Mouse (Mus musculus) stomach, postnatal 0 days (tissue): ENCODE measurements around the gene Lrrc63. TPM values are rescaled to one million over a fixed set of nuclear protein-coding genes. Genes with fewer than 3 reads are reported as not detected.
A peak's percentile ranks its signal among the peaks of the same experiment; 100 is the strongest.

Experiments
- ATAC-seq: fragments of 200-750 bp; cut with Nextera tagmentation; 2 replicates; pipeline ENCODE4 v1.8.0; 2017; ENCODE audit not compliant: low FRiP score, low TSS enrichment
- DNase-seq: peaks from one replicate; pipeline ENCODE4 v3.0.0-alpha.2; 2016; ENCODE audit warnings: low spot score
- H3K27ac ChIP-seq: fragments of 300-500 bp; sonication (generic); replicated peaks from 2 replicates; pipeline ENCODE4 v1.5.1; 2014; ENCODE audit warnings: mild to moderate bottlenecking, control low read depth
- H3K27me3 ChIP-seq: fragments of 300-500 bp; sonication (generic); 2 replicates; pipeline ENCODE4 v1.6.1; 2014; ENCODE audit warnings: low read length; ENCODE audit not compliant: control insufficient read depth, insufficient read depth
- H3K36me3 ChIP-seq: fragments of 300-500 bp; sonication (generic); 2 replicates; pipeline ENCODE4 v1.6.1; 2014; ENCODE audit warnings: low read length, mixed read lengths; ENCODE audit not compliant: control insufficient read depth, insufficient read depth
- H3K4me1 ChIP-seq: fragments of 300-500 bp; sonication (generic); replicated peaks from 2 replicates; pipeline ENCODE4 v1.6.1; 2014; ENCODE audit warnings: antibody characterized with exemption; ENCODE audit not compliant: control insufficient read depth, insufficient read depth
- H3K4me2 ChIP-seq: fragments of 300-500 bp; sonication (generic); replicated peaks from 2 replicates; pipeline ENCODE4 v1.6.1; 2014; ENCODE audit warnings: low read depth, mild to moderate bottlenecking, control low read depth, moderate library complexity
- H3K4me3 ChIP-seq: fragments of 300-500 bp; sonication (generic); 2 replicates; pipeline ENCODE4 v1.5.1; 2014; ENCODE audit warnings: low read depth, low read length, control low read depth
- H3K9ac ChIP-seq: fragments of 300-500 bp; sonication (generic); 2 replicates; pipeline ENCODE4 v1.6.1; 2014; ENCODE audit warnings: mild to moderate bottlenecking, low read length, control low read depth, mixed read lengths
- H3K9me3 ChIP-seq: fragments of 300-500 bp; sonication (generic); 2 replicates; pipeline ENCODE4 v1.6.1; 2016; ENCODE audit warnings: low read length; ENCODE audit not compliant: control insufficient read depth
- CTCF ChIP-seq: IDR thresholded peaks from 2 replicates; pipeline ENCODE4 v1.5.1; 2016; ENCODE audit warnings: antibody characterized with exemption, low read depth, mild to moderate bottlenecking, moderate library complexity
- EP300 ChIP-seq: optimal IDR thresholded peaks from 2 replicates; pipeline ENCODE3; 2016; ENCODE audit warnings: antibody characterized with exemption
- WGBS: fragments of 180-500 bp; shearing (Covaris S2); extraction: QIAGEN DNeasy Blood & Tissue Kit; methylation state at CpG from one replicate; pipeline ENCODE4 v1.1.7; 2014; 5-methylcytosine and 5-hydroxymethylcytosine counted together
- polyA plus RNA-seq: library from polyadenylated mRNA; unstranded; fragments of >200 nt; fragmentation: Nextera tagmentation; extraction: Ambion mirVana; gene quantifications from 2 replicates; pipeline ENCODE4 v1.2.1, GENCODE M21; 2015

The Lrrc63 gene
- polyA plus RNA-seq, 1 experiment from 2014 or later = not detected

GRCm38 (mm10) chr14:75176425-75177045 is 45.9 kb upstream of the Lrrc63 start:
- Histone ChIP-seq H3K36me3 (no peaks in the 10 kb centered on the region), H3K9ac (no peak overlapping the region), H3K4me2 (no peak overlapping the region), H3K27ac (0 out of 2 replicates have a peak overlapping the region, but pooled peaks have one; percentile 20), H3K27me3 (no peaks in the 10 kb centered on the region), H3K4me3 (no peak overlapping the region), H3K4me1 (0 out of 2 replicates have a peak, but pooled peaks cover 2% of the 10 kb centered on the region), H3K9me3 (no peaks in the 10 kb centered on the region)
- ATAC-seq (peak; percentile 64; the same call in 1 of the 2 replicates), DNase-seq (no peak)
- WGBS = 34% methylated on average over 4 of the region's 4 CpGs
- TF ChIP-seq CTCF (no peak), EP300 (no peak)

- WGBS = 67% methylated on average over 7 of the region's 7 CpGs
- H3K27me3 ChIP-seq = no peaks in the 10 kb centered on the region
- H3K9me3 ChIP-seq = no peaks in the 10 kb centered on the region
- no peak for TF ChIP-seq CTCF
- TF ChIP-seq EP300 = no peak
- no peak overlapping the region for H3K4me3 ChIP-seq
- no peak for ATAC-seq
- 0 out of 2 replicates have a peak, but pooled peaks cover 2% of the 10 kb centered on the region for H3K4me1 ChIP-seq
- H3K27ac ChIP-seq = 0 out of 2 replicates have a peak overlapping the region, but pooled peaks have one; percentile 2
- no peak overlapping the region for H3K9ac ChIP-seq
- H3K4me2 ChIP-seq = no peak overlapping the region
- H3K36me3 ChIP-seq = no peaks in the 10 kb centered on the region
- DNase-seq = no peak
Observed at GRCm38 (mm10) chr14:75175781-75176180, 45.1 kb upstream of the Lrrc63 start.

DNA sequence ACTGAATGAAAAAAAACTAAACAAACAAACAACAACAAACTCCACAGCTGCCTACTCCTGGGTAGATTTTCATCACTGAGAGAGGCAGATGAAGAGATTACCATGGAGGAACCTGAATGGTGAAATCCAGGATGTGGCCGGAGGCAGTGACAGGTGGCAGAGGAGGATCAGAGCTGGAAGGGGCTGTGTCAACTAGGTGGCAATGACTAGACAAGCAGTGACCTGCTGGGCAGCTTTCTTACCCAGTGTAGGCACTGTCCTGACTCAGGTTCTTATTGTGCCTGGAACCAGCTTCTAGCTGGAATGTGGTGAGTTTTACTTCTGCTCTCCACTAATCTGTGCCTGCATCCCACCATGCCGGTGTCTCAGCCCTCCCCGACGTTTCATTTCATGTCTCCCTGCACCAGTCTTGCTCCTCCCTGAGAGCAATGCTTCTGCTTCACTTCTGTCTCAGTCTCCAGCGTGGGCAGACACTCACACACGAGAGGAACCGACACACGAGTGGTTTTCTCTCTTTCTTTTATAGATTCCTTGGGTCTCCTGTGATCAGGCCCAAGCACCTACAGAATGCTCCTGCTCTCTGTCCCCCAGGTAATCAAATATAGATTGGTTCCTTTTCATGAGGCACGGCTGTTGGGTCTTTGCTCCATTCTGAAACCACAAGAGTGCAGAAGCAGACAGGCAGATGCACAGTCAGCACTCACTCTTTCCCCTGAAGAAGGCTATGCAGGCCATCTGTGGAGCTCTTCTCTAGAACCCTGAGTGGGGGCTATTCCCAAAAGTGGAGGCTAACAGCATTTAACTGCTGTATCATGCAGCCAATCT is 44.3 kb upstream of the Lrrc63 start:
- Histone ChIP-seq H3K4me2 (no peak overlapping the region), H3K27me3 (no peaks in the 10 kb centered on the region), H3K36me3 (no peaks in the 10 kb centered on the region), H3K9ac (no peak overlapping the region), H3K27ac (no peak overlapping the region), H3K9me3 (no peaks in the 10 kb centered on the region), H3K4me3 (no peak overlapping the region), H3K4me1 (0 out of 2 replicates have a peak, but pooled peaks cover 2% of the 10 kb centered on the region)
- TF ChIP-seq EP300 (no peak), CTCF (no peak)
- 82% methylated on average over 9 of the region's 9 CpGs for WGBS
- no peak for DNase-seq
- ATAC-seq = no peak

- Histone ChIP-seq H3K9me3 (no peaks in the 10 kb centered on the region), H3K27ac (no peak overlapping the region), H3K27me3 (no peaks in the 10 kb centered on the region), H3K4me1 (0 out of 2 replicates have a peak, but pooled peaks cover 2% of the 10 kb centered on the region), H3K9ac (no peak overlapping the region), H3K36me3 (no peaks in the 10 kb centered on the region), H3K4me3 (no peak overlapping the region), H3K4me2 (no peak overlapping the region)
- no peak for ATAC-seq
- WGBS = 74% methylated on average over 8 of the region's 8 CpGs
- TF ChIP-seq CTCF = no peak
- no peak for TF ChIP-seq EP300
- no peak for DNase-seq
Observed at GRCm38 (mm10) chr14:75174296-75174695, 43.6 kb upstream of the Lrrc63 start.

DNA sequence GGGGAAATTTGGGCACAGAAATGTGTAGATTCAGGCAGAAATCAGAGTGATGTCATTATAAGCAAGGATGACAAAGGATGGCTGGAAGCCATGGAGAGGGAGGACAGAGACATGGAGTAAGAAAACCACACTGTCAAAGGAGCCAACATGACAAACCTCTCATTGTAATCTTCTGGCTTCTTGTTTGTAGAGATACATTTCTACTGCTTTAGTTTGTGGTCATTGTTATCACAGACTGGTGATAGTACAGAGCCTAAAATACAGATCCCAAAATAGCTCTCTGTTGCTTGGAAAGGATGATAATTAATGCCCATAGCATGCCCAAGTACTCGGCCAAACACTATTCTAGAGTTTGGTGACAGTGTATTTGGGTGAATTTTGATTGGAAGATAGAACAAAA is 39.9 kb upstream of the Lrrc63 start:
- no peak overlapping the region for H3K9ac ChIP-seq
- ATAC-seq = no peak
- no peak for DNase-seq
- TF ChIP-seq CTCF (no peak), EP300 (no peak)
- 65% methylated on average over 1 of the region's 1 CpGs for WGBS
- H3K4me2 ChIP-seq = no peak overlapping the region
- H3K27me3 ChIP-seq = no peaks in the 10 kb centered on the region
- H3K27ac ChIP-seq = no peak overlapping the region
- no peak overlapping the region for H3K4me3 ChIP-seq
- H3K9me3 ChIP-seq = no peaks in the 10 kb centered on the region
- no peaks in the 10 kb centered on the region for H3K4me1 ChIP-seq
- H3K36me3 ChIP-seq = no peaks in the 10 kb centered on the region

DNA sequence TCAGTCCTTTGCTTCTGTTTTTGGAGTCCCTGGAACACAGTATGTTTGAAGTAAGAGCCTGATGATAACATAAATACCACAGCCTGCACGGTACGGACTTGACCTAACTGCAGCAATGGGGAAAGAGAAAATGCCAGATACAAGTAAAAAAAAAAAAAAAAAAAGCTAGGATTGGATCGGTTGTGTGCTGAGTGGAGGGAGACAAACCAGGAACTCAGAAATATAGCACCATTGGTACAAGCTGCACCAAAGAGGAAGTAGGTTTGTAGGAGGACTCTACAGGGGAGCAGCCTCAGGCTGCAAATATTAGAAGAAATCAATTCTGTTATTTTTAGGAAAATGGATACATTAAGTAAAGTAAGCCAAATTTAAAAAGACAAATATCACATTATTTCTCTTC is 37.8 kb upstream of the Lrrc63 start:
- H3K4me2 ChIP-seq = no peak overlapping the region
- 63% methylated on average over 3 of the region's 3 CpGs for WGBS
- TF ChIP-seq CTCF (no peak), EP300 (no peak)
- no peak overlapping the region for H3K9ac ChIP-seq
- H3K27ac ChIP-seq = no peak overlapping the region
- DNase-seq (no peak), ATAC-seq (no peak)
- H3K36me3 ChIP-seq = no peaks in the 10 kb centered on the region
- H3K27me3 ChIP-seq = no peaks in the 10 kb centered on the region
- no peaks in the 10 kb centered on the region for H3K9me3 ChIP-seq
- no peaks in the 10 kb centered on the region for H3K4me1 ChIP-seq
- H3K4me3 ChIP-seq = no peak overlapping the region
